Comparison of ENCODE assay signal across 18 mouse cellular contexts in genomic region chr6:119096481-119096880, GRCm38 (mm10).
"Had no signal": no experiment of that assay in that cellular context is flagged by ENCODE, and none has a peak within 500 bp of the region (broad histone marks: within the 10 kb centered on the region; RNA-seq: fewer than 3 reads in every experiment).

No protein-coding gene starts in this region.

- H3K9me3 ChIP-seq: kidney, embryonic 15.5 days; liver, embryonic 13.5 days; midbrain, embryonic 12.5 days; midbrain, embryonic 15.5 days; neural tube, embryonic 12.5 days; neural tube, embryonic 15.5 days; stomach, embryonic 15.5 days had no signal

- H3K27me3 ChIP-seq: kidney, embryonic 15.5 days; midbrain, embryonic 12.5 days; midbrain, embryonic 15.5 days; neural tube, embryonic 12.5 days; neural tube, embryonic 15.5 days; stomach, embryonic 15.5 days had no signal

- H3K4me3 ChIP-seq: kidney, embryonic 15.5 days; left cerebral cortex, adult 2 months; liver, embryonic 13.5 days; midbrain, embryonic 12.5 days; midbrain, embryonic 15.5 days; neural tube, embryonic 12.5 days; neural tube, embryonic 15.5 days; stomach, embryonic 15.5 days had no signal

- H3K9ac ChIP-seq: kidney, embryonic 15.5 days; liver, embryonic 13.5 days; midbrain, embryonic 12.5 days; midbrain, embryonic 15.5 days; neural tube, embryonic 12.5 days; neural tube, embryonic 15.5 days; stomach, embryonic 15.5 days had no signal

- H3K4me1 ChIP-seq: kidney, embryonic 15.5 days; liver, embryonic 13.5 days; midbrain, embryonic 12.5 days; neural tube, embryonic 12.5 days; stomach, embryonic 15.5 days had no signal

- H3K27ac ChIP-seq: kidney, embryonic 15.5 days; left cerebral cortex, adult 2 months; liver, embryonic 13.5 days; macrophage; midbrain, embryonic 12.5 days; midbrain, embryonic 15.5 days; neural tube, embryonic 12.5 days; neural tube, embryonic 15.5 days; stomach, embryonic 15.5 days had no signal

- DNase-seq: kidney, adult 11 months; kidney, adult 8-10 months; kidney, postnatal 10 days; kidney, postnatal 36 days; layer of hippocampus, postnatal 36 days; liver, embryonic 13.5 days; right cerebral cortex, adult 18-20 months; right cerebral cortex, postnatal 14 days; spleen, adult 18-20 months; thymus, postnatal 25 days had no signal

- ATAC-seq: midbrain, embryonic 15.5 days had no signal

- H3K4me2 ChIP-seq: kidney, embryonic 15.5 days; liver, embryonic 13.5 days; midbrain, embryonic 12.5 days; midbrain, embryonic 15.5 days; neural tube, embryonic 12.5 days; neural tube, embryonic 15.5 days; stomach, embryonic 15.5 days had no signal

- H3K36me3 ChIP-seq: kidney, embryonic 15.5 days; liver, embryonic 13.5 days; midbrain, embryonic 12.5 days; midbrain, embryonic 15.5 days; neural tube, embryonic 12.5 days; neural tube, embryonic 15.5 days; stomach, embryonic 15.5 days had no signal
